Mouse (Mus musculus) kidney, adult 8-10 months (tissue): ENCODE results near the gene Apoc1.

Source experiments
- DNase-seq, 2 experiments: peaks; one replicate each; pipeline ENCODE4 v3.0.0; 2022

The Apoc1 gene

DNA sequence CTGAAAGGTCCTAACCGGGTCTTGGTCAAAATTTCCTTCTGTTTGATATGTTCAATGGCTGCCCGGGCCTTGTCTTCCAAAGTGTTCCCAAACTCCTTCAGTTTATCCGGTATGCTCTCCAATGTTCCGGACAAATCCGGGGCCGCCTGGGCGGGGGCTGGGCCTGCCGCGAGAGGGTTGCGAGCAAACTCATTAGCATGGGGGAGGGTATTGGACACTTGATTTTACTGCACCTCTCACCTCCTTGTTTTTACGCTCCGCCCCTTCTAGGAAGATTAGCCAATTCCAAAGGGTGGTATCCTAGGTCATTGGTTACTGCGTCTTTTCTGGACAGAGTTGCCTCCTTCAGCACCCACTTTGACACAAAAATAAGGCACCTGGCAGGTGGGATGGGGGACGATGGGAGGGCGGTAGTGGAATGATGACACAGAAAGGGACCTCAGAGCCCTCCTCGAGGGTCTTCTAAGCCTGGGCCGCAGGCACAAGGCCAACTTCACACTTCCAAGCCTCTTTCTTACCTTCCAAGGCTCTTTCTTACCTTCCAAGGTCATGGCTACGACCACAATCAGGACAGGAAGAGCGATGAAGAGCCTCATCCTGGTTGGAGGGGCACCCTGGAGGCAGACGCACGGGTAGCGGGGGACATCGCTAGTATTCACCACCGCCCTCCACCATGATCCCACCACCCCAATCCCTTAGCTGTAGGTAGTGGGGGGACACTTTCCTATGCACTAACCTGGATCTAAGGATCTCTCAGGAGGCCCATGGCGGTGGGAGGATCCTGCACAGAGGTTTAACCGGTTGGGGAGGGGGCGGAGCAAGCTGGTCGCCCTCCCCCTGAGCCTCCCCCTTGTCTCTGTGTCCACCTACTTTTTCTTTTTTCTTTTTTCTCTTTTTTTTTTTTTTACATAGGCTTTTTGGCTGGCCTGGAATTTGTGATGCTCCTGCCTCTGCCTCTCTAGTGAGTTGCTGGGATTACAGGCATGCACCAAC, at the start of gene Apoc1:
Gene Apoc1, minus strand, starts transcription at position 788 of the 993 bp plus-strand sequence.
- no peak for DNase-seq

- DNase-seq: no peak
Measured at GRCm38 (mm10) chr7:19741329-19742031, 49.0 kb upstream of the Apoc1 start.

GRCm38 (mm10) chr7:19740269-19740668, 47.8 kb upstream of the Apoc1 start:
- no peak for DNase-seq

DNA sequence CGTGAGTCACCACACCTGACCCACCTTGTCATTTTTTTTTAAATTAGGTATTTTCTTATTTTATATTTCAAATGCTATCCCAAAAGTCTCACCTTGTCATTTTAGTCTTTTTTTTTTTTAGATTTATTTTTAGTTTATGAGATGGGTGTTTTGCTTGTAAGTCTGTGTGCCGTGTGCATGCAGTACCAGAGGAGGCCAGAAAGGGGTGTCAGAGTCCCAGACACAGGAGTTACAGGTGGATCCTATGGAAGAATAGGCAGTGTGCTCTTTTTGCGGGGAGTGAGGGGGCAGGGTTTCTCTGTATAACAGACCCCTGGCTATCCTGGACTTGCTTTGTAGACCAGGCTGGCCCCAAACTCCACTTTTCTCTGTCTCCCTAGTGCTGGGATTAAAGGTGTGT, 46.3 kb upstream of the Apoc1 start:
- DNase-seq: no peak

DNA sequence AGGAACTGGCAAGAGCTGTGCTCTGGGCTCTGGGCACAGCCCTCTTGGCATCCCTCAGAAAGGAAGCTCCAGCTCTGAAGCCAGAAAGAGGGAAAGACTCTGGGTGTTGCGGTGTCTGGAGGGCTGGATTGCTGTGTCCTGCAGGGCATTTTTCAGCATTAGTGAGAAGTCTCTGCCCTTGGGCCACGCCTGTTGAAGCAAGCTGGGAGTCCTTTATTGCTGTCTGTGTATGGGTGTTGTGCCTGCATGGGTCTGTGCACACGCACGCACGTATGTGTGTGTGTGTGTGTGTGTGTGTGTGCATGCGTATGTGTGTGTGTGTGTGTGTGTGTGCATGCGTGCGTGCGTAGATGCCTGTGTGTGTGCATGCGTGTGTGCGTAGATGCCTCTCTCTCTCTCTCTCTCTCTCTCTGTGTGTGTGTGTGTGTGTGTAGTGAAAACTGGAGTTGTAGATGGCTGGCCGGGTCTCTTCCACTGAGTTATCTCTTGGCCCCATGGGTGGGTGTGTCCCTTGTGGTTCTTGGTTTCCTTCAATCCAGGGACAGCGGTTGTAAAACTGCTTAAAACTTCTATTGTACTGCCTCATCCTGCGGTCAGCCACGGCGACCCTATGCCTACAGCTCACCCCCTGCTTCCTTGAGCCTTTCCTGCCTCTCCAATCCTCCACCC, 44.1 kb upstream of the Apoc1 start:
- no peak for DNase-seq

- no peak for DNase-seq
Measured at GRCm38 (mm10) chr7:19734178-19734666, 41.8 kb upstream of the Apoc1 start.

- no peak for DNase-seq
Measured at GRCm38 (mm10) chr7:19726541-19726940, 34.1 kb upstream of the Apoc1 start.

- DNase-seq: peak; percentile 37 to 56
Measured at GRCm38 (mm10) chr7:19724167-19724566, 31.7 kb upstream of the Apoc1 start.

DNA sequence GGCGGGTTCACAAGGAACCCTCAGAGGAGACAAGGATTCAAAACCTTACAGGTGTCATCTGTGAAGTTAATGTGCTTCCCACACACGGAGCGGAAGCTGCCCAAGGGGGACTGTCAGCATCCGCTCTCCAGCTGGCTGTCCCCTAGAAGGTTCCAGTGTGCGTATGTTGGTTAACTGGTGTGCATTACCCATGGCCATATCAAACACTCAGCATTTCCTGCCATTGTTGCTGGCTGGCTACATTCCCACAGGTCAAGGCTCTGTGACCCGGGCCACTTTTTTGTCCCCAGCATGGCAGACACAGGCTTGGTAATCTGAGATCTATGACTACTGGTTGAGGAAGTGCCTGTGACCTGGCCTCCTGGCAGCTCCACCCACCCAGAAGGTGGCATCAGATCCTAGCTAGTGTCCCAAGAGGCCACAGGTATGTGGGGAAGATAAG, 30.3 kb upstream of the Apoc1 start:
- DNase-seq: peak; percentile 58 to 72

DNA sequence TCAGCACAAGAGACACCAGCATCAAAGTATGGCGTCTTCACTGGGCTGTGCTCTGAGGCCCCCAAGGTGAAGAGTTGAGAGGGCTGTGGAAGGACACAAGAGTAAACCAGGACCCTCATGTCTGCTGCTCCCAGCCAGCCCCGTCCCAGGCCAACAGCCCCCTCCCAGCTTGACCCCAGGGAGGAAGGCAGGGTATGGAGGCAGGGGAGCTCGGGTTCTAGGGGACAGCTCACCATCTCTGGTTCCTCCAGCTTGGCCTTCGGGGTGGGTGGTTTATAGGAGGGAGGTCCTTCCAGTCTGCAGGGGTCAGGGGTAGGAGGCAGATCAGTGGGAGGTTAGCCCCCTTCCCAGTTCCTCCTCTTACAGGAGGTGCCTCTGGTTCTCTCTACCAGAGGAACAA, 26.7 kb upstream of the Apoc1 start:
- no peak for DNase-seq

DNA sequence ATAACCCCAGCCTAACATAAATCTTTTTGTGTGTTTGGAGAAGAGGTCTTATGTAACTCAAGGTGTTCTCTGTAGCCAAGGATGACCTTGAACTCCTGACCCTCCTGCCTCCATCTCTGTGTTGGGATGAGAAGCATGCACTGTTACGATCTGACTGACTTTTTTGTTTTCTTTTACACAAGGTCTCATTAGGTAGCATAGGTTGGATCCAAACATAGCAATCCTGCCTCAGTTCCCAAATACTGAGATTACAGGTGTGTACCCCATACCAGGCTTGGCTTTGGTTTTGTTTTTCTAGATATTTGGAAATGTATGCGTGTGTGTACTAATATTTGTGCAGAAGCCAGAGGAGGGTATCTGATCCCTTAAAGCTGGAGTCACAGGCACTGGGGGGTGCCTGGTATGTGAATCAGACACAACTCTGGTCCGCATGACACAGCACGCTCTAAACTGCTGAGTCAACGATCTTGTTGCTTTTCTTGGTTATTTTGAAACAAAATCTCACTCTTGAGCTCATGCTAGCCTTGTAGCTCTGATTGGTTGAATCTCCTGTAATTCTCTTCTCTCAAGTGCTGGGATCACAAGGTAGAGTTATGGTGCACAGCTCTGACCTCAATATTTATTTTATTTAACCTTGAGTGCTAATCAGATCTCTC, 26.0 kb upstream of the Apoc1 start:
- no peak for DNase-seq

DNA sequence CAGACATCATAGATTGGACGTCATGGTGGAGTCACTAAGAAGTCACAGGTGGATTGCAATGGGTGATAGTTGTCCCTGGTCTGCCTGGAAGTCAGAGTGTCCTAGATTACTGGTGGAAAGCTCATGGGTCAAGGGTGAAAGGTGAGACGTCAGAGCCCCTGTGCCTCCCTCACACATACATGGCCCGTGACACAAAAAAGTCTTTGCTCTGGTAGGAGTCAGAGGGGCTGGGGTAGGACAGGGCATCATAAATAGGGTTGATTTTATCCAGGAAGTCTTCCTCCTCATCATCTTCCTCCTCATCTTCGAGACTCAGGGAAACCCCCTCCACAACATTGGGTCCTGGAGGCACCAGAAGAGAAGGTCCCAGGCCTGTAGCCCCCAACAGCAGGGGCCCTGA, 24.9 kb upstream of the Apoc1 start:
- no peak for DNase-seq

DNA sequence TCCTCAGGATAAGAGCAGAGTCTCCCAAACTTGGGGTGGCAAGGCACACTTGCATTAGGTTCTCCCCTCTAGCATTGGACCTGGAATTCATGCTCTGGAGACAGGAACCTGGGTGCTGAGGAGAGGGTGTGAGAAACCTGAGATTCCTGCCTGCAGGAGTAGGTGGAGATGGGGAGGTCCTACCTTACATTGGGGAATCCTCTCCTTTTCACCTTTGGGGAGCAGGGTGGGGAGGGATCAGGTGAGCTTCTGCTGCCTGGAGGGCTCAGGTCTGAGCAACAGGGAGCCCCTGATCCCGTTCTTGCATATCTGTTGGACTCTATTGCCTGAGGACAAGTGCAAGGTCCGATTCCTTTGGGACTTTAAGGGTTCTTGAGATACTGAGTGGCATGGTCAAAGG, 24.4 kb upstream of the Apoc1 start:
- no peak for DNase-seq

DNA sequence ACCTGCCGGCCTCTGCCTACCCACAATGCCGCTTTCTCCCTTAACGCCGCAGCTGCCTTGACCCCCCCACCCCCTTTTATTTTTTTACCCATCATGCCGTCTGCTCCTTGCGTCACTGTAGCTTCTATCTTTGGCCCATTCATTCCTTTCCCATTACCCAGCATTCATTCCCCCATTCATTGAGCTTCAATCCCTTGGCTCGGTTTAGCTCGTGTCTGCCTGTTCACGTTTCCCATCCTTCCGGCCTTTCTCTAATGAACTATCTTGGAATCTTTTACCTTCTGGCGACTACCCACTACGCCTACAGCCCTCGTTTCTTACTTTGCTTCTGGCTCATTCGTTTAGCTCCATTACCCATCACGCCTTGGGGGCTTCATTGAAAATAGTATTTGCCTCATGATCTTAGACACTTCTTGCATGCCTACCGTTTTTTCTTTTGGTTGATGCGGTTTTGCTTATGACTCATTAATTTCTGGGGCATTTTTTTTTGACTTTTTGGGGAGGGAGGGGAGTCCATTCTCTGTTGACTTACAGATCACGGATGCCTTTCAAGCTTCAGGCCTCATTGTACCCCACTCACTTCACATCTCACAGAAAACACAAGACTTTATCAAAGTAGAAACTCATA, 23.7 kb upstream of the Apoc1 start:
- no peak for DNase-seq

DNA sequence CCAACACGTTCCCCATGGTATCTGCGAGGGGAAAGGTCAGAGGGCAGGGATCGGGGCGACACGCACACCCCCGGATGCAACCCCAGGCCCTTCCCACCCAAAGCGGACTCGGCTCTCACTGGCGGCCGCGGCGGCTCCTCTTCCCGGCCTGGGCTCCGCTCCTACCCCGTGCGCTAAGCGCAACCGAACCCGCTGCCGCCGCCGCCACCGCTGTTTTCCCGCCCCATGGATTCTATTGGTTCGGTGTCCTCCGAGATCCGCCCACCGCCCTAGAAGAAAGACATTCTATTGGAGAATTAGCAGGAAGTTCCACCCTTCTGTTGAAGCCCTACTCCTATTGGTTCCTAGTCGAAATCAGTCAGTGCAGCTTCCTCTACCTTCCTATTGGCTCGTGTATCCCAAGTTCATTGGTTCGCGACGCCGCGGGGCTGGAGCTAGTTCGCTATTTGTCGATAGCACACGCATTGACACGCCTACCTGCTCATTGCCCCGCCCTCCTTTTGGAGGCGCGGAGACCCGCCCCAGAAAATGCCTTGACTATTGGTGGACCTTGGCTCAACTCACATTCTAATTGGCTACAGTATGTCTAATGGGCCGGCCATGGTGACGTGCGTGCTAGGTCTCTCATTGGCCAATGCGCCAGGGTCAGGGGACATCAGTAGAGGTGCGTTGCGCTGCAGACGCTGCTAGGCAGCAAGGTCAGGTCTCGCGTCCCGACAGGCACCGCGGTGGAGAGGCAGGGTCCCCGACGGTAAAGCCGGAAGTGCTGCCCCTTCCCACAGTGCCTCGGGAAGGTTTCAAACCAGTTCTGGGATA, 23.0 kb upstream of the Apoc1 start, which contains the start of gene Tomm40:
Gene Tomm40, minus strand, starts transcription at position 200 of the 816 bp plus-strand sequence.
- DNase-seq: peak; percentile 100

GRCm38 (mm10) chr7:19714836-19715235, 22.4 kb upstream of the Apoc1 start:
- peak in 1 of 2 experiments; percentile 32 for DNase-seq

DNA sequence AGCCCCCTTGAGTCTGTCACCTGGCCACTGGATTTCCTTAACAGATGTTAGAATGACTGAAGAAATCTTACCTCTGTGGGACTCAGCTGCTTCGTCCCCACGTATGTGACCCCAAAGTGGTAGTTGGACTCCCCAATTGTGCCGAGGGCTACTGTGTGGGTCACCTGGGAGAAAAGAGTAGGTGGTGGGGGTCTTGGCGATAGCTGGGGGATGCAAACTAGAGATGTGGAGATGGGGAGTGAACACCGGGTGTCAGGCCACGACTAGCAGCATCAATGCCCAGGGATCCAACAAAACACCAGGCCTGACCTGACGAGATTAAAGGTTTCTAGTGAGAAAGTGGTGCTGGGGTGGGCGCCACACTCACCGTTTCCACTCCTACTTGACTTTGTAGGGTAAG, 21.1 kb upstream of the Apoc1 start:
- no peak for DNase-seq

GRCm38 (mm10) chr7:19713196-19713595, 20.7 kb upstream of the Apoc1 start:
- DNase-seq: peak in 1 of 2 experiments; percentile 21

- no peak for DNase-seq
Measured at GRCm38 (mm10) chr7:19712414-19712813, 20.0 kb upstream of the Apoc1 start.

GRCm38 (mm10) chr7:19710650-19711049, 18.2 kb upstream of the Apoc1 start:
- DNase-seq: no peak

DNA sequence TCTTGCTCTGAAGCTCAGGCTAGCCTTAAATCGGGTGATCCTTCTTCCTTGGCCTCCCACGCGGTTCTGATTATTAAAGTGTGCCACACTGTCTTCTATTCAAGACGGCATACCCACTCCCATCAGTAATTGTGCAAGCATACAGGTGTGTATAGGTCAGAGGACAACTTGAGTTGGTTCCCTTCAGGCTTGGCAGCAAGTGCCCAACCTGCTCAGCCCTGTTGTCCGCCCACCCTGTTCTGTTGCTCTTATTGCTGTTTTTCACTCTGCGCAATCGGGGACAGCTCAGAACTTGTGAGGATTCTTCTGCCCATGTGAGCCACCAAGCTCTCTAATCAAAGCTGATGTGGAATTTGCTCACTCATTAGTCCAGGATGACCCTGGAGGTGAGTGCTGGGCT, 12.8 kb upstream of the Apoc1 start:
- DNase-seq: no peak
